Mouse (Mus musculus) MN1 (cell line): ENCODE measurements around the gene Cbx1.

Source experiments
- DNase-seq: peaks from one replicate; pipeline ENCODE4 v3.0.0-alpha.2; 2016; ENCODE audit warnings: low spot score

The Cbx1 gene

DNA sequence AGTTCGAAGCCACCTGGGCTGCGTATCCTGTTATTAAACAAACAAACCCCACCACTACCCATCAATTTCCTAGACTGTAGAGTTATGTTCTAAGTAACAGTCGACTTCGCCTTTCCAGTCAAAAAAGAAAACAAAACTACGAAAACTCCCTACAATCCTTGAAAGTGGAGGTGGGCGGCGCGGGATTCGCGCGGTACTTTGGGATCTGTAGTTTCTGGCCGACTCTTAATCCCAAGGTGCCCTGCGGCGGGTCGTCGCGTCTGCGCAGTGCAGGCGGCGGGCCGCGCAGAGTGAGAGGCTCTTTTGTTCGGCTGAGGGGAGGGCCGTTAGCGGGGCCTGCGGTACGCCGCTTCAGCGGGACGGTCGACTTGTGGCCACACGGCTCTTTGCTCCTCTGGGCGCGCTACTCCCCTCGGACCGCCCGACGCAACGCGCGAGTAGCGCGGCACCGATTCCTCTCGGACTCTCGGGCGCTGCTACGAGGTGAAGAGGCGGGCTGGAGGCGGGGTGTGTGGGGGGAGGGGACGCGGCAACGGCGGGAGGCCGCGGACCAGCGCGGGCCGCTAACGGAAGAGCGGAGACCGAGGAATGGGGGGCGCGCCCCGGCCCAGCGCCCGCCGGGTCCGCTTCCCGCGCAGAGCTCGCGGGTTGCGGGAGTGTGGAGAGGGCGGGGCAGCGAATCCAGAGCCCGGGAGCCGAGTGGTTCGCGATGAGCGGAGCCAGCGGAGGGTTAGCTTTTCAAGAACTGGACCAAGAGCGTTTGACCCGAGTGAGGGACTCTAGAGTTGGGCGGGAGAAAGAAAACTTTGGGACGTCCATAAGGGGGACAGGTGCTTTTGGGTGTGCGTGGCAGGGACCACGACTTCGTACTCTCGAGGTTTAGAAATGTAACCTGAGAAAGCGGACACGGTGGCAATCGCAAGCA is at the start of gene Cbx1:
TSS of gene Cbx1 (plus strand) at position 257 of the 925 bp plus-strand sequence.
- peak; percentile 90 for DNase-seq

DNA sequence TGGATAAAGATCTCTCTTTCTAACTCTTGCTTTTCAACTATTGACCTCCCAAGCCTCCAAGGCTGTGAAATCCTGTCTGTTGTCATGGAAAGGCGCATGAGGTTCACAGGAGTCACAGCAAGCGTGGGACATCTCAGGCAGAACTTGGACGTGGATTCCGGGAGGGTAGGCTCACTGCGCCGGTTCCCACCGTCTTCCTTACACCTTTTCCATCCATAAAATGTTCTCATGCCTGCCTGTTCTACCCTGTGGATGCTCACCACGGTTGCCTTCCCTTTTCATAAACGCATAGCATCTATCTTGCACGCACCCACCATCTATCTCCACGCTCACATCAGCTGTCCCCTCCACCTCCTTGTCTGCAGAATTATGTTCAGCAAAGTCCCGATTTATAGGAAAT is 48.1 kb upstream of the Cbx1 start:
- no peak for DNase-seq

DNA sequence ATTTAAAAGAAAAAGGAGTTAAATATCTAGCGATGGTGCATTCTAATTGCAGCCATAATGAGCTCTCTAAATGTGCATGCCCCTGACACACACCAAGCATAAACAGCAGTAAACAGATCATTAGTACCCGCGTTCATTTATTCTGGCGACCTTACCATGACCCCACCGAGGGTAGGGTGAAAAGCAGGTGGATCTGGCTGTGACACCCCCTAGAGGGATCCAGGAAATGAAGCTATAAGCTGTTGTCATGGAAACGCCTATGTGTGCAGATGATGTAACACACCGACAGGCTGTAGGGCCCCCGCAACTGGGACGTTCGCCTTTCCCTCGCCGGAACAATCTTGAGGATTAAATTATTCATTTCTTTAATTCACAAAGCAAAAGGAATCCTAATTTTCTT is 46.9 kb upstream of the Cbx1 start:
- DNase-seq: peak; percentile 10

DNA sequence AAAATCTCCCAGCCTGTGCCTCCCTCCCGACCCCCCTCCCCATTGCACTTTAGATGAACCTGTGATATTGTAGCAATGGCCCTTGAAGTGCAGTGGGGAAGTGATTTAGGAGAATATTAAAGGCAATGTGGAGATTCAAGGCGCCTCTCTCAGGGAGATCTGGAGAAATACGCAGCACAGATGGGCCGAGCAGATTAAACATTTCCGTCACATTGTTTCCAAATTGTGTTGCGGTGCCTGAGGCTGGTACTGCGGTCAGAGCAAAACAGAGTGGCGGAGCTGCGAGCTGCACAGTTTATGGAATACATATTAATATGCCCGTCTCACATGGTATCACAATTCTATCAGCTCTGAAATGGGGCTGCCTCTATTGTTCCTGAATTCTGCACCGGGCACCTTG is 45.9 kb upstream of the Cbx1 start:
- DNase-seq: no peak

DNA sequence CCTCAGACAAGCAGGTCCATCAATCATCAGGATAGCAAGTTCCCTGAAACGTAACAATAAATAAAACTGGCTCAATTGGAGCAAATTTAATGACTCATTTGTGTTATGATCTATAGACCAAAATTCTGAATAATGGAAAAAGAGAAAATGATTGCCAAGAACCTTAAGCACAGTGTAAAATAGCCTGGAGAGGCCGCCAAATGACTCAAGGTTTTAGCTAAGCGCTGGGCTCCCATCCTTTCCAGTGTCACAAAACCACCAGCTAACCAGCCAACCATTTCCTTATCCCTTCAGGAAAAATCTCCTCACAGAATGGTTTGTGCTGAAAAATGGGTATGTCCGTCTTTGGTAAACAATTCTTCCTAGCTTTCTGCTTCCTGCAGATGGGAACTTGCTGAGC is 45.0 kb upstream of the Cbx1 start:
- DNase-seq: no peak

DNA sequence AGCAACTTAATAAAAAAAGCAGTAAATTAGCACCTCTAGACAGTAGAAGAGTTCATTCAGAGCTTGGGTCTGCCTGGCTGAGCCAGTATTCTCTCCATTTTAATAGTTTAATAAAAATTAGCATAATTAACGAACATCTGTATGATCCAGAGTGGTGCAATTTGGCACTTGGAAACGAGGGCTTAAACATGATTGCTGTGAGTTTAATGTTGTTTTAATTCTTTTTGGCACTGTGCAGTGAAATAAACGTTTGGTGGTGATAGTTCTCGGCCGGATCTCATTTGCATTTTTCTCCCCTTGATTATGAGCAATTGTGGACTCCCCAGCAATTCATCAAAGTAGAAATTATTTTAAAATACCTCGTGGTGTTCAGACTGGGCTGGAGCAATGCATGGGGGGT is 42.3 kb upstream of the Cbx1 start:
- no peak for DNase-seq

DNA sequence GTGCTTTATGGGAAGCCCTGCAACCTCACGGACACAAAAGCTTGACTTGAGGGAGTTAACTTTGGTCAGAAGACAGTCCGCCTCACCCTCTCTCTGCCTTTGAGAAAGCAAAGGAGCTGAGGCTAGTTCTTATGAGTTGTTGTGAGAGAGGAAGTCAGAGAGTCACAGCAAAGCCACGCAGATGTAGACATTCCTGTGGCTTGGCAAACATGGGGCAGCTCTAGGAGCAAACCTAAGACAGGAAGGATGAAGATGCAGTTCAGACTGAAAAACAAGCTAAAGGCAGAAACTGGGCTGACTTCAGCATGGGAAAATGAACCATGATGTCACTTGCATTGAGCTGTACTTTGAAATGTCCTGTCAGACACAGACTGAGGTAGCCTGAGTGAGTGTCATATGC is 41.4 kb upstream of the Cbx1 start:
- DNase-seq: no peak

DNA sequence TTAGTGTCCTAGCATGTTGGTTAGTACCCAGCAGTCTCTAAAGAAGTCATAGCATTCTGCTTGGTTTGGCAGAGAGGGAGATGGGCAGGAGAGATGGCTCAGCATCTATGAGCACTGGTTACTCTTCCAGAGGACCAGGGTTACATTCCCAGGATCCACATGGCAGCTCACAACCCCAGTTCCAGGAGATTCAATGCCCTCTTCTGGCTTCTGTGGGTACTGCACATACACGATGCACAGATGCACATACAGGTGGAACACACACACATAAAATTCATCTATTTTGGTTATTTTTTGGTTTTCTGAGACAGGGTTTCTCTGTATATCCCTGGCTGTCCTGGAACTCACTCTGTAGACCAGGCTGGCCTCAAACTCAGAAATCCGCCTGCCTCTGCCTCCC is 33.6 kb upstream of the Cbx1 start:
- DNase-seq: no peak

DNA sequence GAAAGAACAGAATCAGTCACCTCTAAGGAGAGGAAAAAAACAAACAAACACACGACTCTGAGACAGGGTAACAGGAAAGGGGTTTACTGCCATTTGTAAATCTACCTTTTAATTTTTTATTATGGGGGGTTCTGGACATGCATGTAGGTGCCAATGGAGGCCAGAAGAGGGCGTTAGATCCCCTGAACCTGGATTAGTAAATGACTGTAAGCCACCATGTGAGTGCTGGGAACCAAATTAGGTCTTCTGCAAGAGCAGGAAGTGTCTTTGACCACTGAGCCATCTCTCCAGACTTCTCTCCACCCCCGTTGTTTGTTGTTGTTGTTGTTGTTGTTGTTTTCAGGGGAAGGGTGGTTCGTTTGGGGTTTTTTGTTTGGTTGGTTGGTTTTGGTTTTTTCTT is 31.5 kb upstream of the Cbx1 start:
- DNase-seq: no peak

DNA sequence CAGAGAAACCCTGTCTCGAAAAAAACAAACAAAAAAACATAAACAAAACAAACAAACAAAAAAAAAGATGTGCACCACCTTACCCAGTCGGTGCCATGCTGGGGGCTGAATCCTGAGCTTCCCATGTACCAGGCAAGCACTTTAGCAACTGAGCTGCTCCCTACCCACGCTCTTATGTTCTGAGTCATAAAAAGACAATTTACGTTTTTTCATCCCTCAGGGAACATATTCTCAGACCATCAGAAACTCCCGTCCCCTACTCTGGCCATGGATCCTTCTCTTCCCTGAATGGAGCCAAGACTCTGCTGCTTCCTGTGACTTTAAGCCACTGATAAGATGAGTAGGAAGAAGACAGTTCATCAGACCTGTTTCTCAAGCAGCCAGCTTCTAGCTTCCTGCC is 30.5 kb upstream of the Cbx1 start:
- no peak for DNase-seq

DNA sequence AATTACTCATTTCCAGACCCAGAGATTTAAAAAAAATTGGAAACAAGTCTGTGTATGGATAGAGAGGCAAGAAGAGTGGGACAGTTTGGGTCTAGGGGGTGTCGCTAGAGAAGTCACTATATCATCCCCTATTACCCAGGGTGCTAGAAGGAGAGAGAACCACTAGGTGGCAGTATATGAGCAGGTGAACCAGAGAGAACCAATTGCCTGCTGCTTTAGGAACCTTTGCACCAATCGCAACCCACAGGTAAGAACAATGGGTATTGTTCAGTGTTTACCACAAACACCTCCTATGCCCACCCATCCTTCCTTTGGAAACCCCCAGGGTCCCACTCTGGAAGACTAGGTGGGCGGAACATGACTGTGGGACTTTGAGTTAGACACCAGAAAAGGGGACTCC is 28.9 kb upstream of the Cbx1 start:
- peak; percentile 63 for DNase-seq

DNA sequence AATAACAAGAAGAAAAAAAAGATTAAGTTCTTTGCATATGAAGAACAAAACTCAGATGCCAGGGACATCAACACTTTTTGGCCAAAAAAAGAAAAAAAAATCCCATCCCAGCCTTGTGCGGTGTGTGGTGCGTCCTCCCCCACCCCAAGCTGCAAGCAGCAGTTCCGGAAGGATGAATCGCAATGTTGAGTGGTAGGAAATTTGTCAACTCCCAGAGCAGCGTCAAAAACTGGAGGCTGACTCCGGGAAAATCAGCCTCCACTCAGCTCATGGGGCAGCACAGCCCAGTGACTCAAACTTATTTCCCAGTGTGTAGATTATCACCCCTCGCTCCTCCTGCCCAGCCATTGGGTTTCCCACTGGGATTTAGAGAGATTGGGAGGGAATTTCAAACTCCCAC is 26.9 kb upstream of the Cbx1 start:
- DNase-seq: no peak

DNA sequence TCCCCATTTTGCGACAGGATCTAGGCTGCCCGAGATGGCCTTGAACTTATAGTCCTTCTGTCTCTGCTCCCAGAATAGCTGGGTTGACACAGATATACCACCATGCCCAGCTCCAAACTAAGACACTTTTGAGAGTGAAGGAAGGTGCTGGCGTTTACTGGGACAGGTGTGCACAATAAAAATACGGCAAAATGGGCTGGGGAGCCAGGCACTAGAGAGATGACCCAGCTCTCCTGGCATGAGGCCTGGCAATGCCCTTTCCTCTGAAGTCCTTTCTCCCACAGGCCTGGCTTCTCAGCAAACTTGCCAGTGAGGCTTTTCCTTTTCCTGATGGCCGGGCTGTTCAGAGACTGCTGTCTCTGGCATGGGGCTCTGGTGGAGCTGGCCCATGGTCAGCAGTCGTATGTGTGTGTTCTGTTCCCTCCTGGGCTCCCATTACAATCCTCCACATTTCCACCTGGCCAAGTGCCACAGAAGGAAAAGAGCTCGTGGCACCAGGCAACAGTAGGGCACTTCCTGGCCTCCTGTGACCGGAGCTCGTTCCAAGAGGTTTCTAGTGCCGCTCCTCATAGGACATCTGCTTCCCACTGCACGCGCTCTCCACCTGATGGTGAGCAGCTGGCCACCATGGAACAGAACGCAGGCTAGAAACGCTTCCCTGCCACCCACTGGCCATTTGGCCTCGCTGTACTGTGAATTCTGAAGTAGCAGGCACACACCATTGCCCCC is 26.0 kb upstream of the Cbx1 start:
- no peak for DNase-seq

DNA sequence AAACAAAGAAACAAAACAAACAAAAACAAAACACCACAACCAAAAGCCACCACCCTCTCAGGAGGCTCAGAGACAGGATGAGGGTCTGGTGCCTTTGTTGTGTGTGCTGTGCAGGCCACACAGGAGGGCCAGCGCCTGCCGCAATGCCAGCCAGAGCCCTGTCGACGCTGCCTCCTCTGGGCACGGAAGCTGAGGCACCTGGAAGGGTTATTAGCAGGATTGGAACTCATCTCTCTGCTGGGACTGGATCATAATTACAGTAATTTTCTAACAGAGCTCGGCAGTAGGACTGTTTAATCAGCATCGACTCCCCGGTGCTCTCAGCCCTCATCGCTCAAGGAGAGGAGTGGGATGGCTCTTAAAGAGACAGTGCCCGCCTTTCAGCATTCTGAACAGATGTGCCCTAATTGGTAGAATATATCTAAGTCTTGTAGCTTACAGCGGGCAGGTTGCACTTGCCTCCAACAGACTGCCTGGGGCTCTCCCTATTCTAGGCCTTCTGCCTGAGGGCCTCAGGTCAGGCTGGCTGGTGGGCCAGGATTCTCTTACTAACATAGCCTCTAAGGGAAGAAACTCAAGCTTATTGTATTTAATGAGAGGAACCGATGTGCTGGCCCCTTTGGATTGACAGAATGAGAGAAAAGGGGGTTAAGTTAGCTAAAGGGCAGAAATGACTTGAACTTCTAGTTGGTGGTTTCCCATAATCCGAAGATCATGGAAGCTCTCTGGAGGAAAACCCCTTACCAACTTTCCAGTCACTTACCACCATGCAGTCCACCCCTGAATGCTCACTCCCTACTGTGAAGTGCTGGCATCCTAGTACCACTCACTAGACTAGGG is 24.2 kb upstream of the Cbx1 start:
- no peak for DNase-seq

DNA sequence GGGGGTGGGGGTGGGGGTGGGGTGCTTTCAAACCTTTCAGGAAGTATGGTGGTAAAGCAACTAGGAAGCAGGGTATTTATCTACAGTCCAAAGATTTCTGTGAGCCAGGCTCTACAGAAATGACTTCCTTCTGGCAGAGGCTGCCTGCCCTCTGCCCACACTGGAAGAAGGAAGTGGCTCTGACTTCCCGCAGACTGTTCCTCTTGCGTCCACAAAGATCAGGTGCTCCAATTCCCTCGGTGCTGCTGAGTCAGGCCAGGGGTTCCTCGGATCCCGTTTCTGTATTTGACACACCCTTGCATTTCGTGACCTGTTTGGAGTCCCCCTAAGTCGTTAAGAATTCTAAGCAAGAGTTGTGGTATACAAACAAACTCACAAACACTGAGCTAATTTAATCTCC is 23.3 kb upstream of the Cbx1 start:
- DNase-seq: no peak

DNA sequence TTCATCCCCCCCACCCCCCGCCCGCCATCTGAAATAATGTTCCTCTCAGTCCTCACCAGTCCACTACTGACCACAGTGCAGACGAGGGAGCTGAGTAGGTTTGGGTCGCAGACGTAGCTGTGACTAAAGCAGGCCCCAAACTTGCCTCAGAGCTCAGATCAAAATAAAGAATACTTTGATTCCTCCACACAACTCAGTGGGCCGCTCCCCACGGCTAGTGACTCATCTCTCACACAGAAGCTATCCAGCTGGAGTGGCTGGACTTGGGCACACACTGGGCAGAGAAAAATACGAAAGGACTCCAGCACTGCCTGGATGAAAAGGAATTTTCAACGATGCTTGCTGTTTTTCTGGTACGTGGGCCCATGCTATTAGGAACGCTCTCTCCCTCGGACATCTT is 22.4 kb upstream of the Cbx1 start:
- no peak for DNase-seq

DNA sequence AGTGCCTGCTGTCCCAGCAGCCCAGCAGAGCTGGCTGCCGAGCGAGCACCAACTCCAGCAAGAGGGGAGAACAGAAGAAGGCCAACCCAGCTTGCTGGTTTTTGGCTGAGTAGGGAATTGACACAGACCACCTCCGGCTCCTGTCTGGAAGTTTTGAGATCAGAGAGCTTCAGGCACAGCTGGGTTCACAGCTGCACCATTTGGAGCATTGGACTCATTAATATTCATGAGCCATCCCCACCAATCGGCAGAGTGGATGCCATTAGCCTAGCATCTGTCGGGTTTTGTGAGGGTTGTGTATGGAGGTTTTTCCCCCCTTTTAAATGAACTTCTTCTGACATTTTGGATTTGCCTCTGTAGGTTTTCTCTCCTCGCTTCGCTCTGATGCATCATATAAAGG is 21.8 kb upstream of the Cbx1 start:
- no peak for DNase-seq

DNA sequence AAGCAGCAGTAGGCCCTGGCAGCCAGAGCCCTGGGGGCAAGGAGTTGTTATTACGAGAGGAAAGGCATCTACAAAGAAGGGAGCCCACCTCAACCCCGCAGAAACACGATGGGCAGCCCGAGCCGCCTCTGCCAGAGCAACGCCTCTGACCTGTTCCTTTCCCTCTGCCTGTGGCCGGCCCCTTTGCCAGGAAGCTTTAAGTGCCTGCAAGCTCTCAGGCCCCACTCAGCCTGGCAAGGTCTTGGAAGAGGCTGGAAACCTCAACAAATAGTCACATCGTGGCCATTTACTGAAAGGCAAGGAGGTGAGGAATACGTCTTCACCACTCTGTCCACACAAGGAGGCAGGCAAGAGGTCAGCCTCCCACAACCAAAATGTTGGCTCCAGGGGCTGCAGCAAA is 20.7 kb upstream of the Cbx1 start:
- no peak for DNase-seq

DNA sequence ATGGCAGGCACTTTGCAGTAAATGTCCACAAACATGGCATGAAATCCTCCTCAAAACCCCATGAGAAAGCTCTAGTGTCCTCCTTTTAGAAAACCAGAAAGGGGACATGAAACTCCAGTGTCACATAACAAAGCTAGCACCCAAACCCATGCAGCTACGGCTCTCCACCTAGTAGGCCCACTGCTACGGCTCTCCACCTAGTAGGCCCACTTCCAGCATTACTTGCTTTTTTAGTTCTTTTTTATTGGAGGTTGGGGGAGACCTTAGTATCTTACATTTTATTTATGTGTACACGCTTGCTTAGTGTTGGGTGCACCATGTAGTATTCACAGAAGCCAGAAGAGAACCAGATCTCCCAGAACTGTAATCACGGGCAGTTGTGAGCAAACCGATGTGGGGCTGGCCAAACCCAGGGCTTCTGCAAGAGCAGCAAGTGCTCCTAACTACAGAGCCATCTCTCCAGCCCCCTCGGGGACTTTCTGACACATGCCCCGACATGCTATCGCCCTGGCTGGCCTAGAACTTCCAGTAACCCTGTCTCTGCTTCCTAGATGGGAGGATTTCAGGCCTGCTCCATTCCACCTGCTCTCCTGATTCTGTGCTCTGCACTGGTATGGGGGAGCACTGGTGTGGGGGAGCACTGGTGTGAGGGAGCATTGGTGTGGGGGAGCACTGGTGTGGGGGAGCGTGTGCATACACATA is 17.5 kb upstream of the Cbx1 start:
- DNase-seq: no peak

DNA sequence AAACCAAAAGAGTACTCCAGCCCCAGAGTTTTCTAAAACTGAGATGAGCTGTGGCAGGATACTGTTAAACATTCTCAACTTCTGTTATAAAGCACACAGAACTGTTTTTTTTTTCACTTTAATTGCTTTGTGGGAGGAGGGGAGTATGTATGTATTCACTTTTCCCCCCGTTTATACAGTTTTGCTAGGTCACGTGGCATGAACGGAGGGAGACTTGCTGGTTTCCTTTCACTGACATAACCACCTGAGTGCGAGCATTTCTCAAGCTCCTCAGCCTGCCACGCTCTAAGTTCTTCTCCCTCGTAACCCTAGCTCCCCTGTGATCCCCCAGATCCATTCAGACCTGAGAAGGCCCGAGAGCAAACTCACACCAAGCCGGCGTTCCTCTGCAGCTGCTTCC is 16.5 kb upstream of the Cbx1 start:
- DNase-seq: no peak

DNA sequence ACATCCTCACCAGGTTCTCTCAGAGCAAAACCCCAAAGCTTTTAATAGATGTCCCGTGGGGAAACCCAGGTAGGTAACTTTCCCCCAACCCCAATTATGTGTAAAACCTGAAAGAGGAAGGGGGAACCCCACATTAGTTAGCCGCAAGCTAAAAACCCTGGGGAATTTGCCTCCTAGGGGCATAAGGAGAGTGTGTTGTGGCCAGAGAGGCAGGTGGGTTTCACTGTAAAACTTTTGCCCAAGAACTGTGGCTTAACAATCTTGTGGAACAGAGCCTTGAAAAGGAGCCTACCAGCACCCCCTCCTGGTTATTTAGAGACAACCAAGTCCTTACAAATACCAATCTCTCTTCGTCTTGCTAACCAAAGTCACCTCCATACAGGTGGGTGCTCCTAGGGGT is 14.4 kb upstream of the Cbx1 start:
- peak; percentile 12 for DNase-seq

DNA sequence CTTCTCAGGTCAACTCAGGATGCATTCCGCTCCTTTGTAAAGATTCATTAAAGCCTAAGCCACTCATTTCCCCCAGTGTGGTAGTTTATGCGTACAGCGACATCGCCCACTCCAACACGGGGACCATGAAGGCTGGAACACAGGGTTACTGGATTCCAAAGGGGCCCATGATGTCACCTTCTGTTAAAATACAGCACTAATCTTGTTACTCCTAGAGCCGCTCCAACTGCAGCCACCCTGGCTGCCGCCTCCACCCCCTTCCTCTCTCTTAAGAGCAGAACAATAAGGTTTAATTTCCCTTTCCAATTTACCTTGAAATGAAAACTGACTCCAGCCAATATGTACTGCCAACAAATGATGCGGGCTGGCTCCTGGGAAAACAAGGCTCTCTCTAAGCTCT is 13.9 kb upstream of the Cbx1 start:
- DNase-seq: peak; percentile 46
